Mouse (Mus musculus) activated CD4-positive, CD25-positive, alpha-beta regulatory T cell, adult 9 weeks (primary cell): ENCODE data around the gene Cfi. TPM values are rescaled to one million over a fixed set of nuclear protein-coding genes. Genes with fewer than 3 reads are reported as not detected.

Experiments used
- polyA plus RNA-seq: library from polyadenylated mRNA; unstranded; fragments of 100-300 nt; shearing (Covaris generic); gene quantifications from one replicate; pipeline ENCODE4 v1.2.1, GENCODE M21; 2017

The Cfi gene
- polyA plus RNA-seq = not detected

GRCm38 (mm10) chr3:129835388-129835934 lies at the start of gene Cfi:
Cfi (plus strand) TSS chr3:129835884.

GRCm38 (mm10) chr3:129803765-129804164 lies 31.9 kb upstream of the Cfi start, which contains the start of gene Lrit3:
Lrit3 (minus strand) TSS chr3:129804030.

DNA sequence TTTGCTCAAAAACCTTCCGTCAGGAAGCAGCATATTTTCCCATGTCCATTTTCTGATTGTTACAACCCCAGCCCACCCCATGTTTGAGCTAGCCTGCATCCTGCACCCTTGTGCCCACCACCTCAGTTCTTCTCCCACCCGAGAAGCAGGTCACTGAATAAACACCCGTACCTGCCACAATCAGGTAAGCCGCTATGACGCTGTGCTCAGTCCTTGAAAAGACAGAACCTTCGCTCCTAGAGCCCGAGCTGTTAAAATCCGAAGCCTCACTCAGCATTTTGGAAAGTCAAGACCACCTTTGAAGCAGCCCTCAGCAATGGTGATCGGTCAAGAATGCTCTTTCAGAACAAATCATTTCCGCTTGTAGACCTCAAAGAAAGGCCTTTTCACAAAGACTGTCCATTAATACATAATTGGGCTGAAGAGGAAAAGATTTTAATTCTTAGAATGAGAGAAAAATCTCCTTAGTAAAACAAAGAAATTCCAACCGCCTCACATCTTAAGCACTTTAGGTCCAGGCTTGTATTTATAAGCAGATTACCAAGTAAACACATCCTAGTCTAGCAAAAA lies 13.4 kb upstream of the Cfi start, which contains the start of gene Rrh:
Gene Rrh (minus strand): TSS at position 382 of the 570 bp plus-strand sequence.

GRCm38 (mm10) chr3:129831035-129831568 lies 4.6 kb upstream of the Cfi start, which contains the start of gene Gar1:
Gar1 (minus strand) TSS chr3:129831396.

GRCm38 (mm10) chr3:129878405-129879021 lies 42.8 kb downstream of the Cfi start, which contains the start of gene Pla2g12a:
Pla2g12a (plus strand) TSS chr3:129878606.

DNA sequence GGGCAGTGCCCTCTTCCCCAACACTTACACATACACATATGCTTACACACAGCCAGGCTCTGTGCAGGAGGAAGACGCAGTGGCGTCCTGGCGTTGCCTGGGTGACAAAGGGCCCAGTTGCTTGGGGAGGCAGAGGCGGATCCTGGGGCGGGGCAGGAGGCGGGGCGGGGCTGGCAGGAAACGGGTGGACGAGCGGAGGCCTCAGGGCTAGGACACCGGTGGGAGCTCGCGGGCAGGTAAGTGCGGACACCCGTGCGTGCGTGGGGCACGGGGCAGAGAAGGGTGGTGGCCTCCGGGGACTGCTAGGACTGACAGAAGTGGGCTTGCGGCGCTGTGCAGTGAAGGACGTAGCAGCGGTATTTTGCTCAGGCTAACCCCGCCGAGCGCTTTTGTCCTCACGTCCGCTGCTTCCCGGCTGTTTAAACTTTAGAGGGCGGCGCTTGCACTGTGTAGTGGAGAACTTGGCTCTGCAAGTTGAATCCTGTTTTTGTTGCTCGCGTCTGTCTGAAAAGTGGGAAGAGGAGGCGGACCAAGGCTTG lies 65.7 kb downstream of the Cfi start, which contains the start of gene Casp6:
Gene Casp6 (plus strand): TSS at position 155 of the 539 bp plus-strand sequence.

Other genes with a start within 250 kb of the Cfi start
- gene Egf, start 80.6 kb upstream of the Cfi start, polyA plus RNA-seq = 0.88 TPM
- gene Lrit3, start 31.9 kb upstream of the Cfi start, polyA plus RNA-seq = not detected
- not detected for gene Rrh, start 13.3 kb upstream of the Cfi start, polyA plus RNA-seq
- gene Gar1, start 4.5 kb upstream of the Cfi start, polyA plus RNA-seq = 44.6 TPM
- 1.1 TPM for gene Pla2g12a, start 42.7 kb downstream of the Cfi start, polyA plus RNA-seq
- gene Casp6, start 65.5 kb downstream of the Cfi start, polyA plus RNA-seq = 78.2 TPM
- gene Mcub, start 134.3 kb downstream of the Cfi start, polyA plus RNA-seq = 41.0 TPM
- 22.2 TPM for gene Sec24b, start 225.7 kb downstream of the Cfi start, polyA plus RNA-seq